ENCODE assay signal across 8 mouse cellular contexts in genomic region chr13:25115971-25116370, GRCm38 (mm10).
A peak's percentile ranks its signal among the peaks of the same experiment; 100 is the strongest.
DNase-seq lines count a peak whose midpoint lies in the region; ATAC-seq lines count a peak whose summit lies in the region.

No protein-coding gene starts in this region.

- H3K9ac ChIP-seq in hindbrain, embryonic 15.5 days = peak overlapping the region; percentile 10
- peak overlapping the region; percentile 63 for H3K9ac ChIP-seq in limb, embryonic 13.5 days
- 0 out of 2 replicates have a peak overlapping the region, but pooled peaks have one; percentile 56 for H3K9ac ChIP-seq in midbrain, embryonic 13.5 days (replicated peaks)

- no peaks in the 10 kb centered on the region for H3K4me1 ChIP-seq in brown adipose tissue, adult 24 weeks (ENCODE audit: control insufficient read depth, insufficient read depth, insufficient read length, low read length)
- H3K4me1 ChIP-seq in hindbrain, embryonic 15.5 days (replicated peaks) = 0 out of 2 replicates have a peak, but pooled peaks cover 7% of the 10 kb centered on the region
- H3K4me1 ChIP-seq in limb, embryonic 13.5 days = no peaks in the 10 kb centered on the region
- 0 out of 2 replicates have a peak, but pooled peaks cover 3% of the 10 kb centered on the region for H3K4me1 ChIP-seq in midbrain, embryonic 13.5 days (replicated peaks)

- H3K27me3 ChIP-seq in hindbrain, embryonic 15.5 days = no peaks in the 10 kb centered on the region
- 0 out of 2 replicates have a peak, but pooled peaks cover 4% of the 10 kb centered on the region for H3K27me3 ChIP-seq in limb, embryonic 13.5 days
- H3K27me3 ChIP-seq in midbrain, embryonic 13.5 days = 0 out of 2 replicates have a peak, but pooled peaks cover 3% of the 10 kb centered on the region

- H3K36me3 ChIP-seq in hindbrain, embryonic 15.5 days = no peaks in the 10 kb centered on the region
- H3K36me3 ChIP-seq in limb, embryonic 13.5 days = no peaks in the 10 kb centered on the region
- no peaks in the 10 kb centered on the region for H3K36me3 ChIP-seq in midbrain, embryonic 13.5 days

- 1% methylated on average over 11 of the region's 11 CpGs for WGBS in hindbrain, embryonic 15.5 days
- WGBS in limb, embryonic 13.5 days = 3% methylated on average over 11 of the region's 11 CpGs
- WGBS in midbrain, embryonic 13.5 days = 5% methylated on average over 11 of the region's 11 CpGs

- DNase-seq in thymus, postnatal 0 days (ENCODE audit: low spot score) = peak; percentile 46
- no peak for DNase-seq in thymus, postnatal 36 days
- peak; percentile 20 for DNase-seq in fibroblast of lung, adult 2 months (ENCODE audit: low read depth)
- peak; percentile 9 for DNase-seq in thymus, postnatal 25 days

- H3K4me3 ChIP-seq in brown adipose tissue, adult 24 weeks (ENCODE audit: insufficient read depth, low read depth, low read length) = 0 out of 2 replicates have a peak overlapping the region, but pooled peaks have one; percentile 34
- peak overlapping the region; percentile 38 for H3K4me3 ChIP-seq in hindbrain, embryonic 15.5 days
- peak overlapping the region; percentile 43 for H3K4me3 ChIP-seq in limb, embryonic 13.5 days
- H3K4me3 ChIP-seq in midbrain, embryonic 13.5 days (replicated peaks) = peak overlapping the region; percentile 40

- ATAC-seq in hindbrain, embryonic 15.5 days (ENCODE audit: low FRiP score, low read depth) = peak; percentile 55; the same call in 1 of the 2 replicates
- ATAC-seq in limb, embryonic 13.5 days (ENCODE audit: low FRiP score, low read depth) = no peak
- peak; percentile 44; the same call in 1 of the 2 replicates for ATAC-seq in midbrain, embryonic 13.5 days

- H3K9me3 ChIP-seq in hindbrain, embryonic 15.5 days = no peaks in the 10 kb centered on the region
- no peaks in the 10 kb centered on the region for H3K9me3 ChIP-seq in limb, embryonic 13.5 days
- no peaks in the 10 kb centered on the region for H3K9me3 ChIP-seq in midbrain, embryonic 13.5 days

- H3K4me2 ChIP-seq in hindbrain, embryonic 15.5 days = peak overlapping the region; percentile 63
- H3K4me2 ChIP-seq in limb, embryonic 13.5 days (replicated peaks) = peak overlapping the region; percentile 70
- H3K4me2 ChIP-seq in midbrain, embryonic 13.5 days (replicated peaks) = peak overlapping the region; percentile 63

- no peak overlapping the region for H3K27ac ChIP-seq in brown adipose tissue, adult 24 weeks (replicated peaks; ENCODE audit: low read depth, low read length)
- peak overlapping the region; percentile 42 for H3K27ac ChIP-seq in hindbrain, embryonic 15.5 days (replicated peaks)
- no peak overlapping the region for H3K27ac ChIP-seq in limb, embryonic 13.5 days
- no peak overlapping the region for H3K27ac ChIP-seq in midbrain, embryonic 13.5 days

Comparison
In these comparisons a context has a peak if more than half of its experiments do, and no peak if none do; other contexts are left out.
1. DNase-seq: peak in thymus, postnatal 0 days (single experiment), fibroblast of lung, adult 2 months (single experiment) and thymus, postnatal 25 days (single experiment); none in thymus, postnatal 36 days (0 of 2).
2. H3K9ac ChIP-seq: peak in every context shown above with its lines; median percentile 63 in limb, embryonic 13.5 days; 56 in midbrain, embryonic 13.5 days; 10 in hindbrain, embryonic 15.5 days.
3. Peak in every context shown above with its lines, with median percentiles within 50 percentile points of each other: H3K4me3 ChIP-seq and H3K4me2 ChIP-seq.